Mouse (Mus musculus): Measurements from ENCODE around the gene Mef2d. TPM values are rescaled to one million over a fixed set of nuclear protein-coding genes. Genes with fewer than 3 reads are reported as not detected.
A peak's percentile ranks its signal among the peaks of the same experiment; 100 is the strongest.

Gene Mef2d
- polyA plus RNA-seq, 1 experiment: 119 TPM

- peaks cover 76% of the 10 kb centered on the region for H3K36me3 ChIP-seq (ENCODE audit: control insufficient read depth, insufficient read depth, low read length)
- H3K4me3 ChIP-seq (ENCODE audit: extremely low read depth, insufficient read depth, insufficient read length): no peak overlapping the region
- H3K4me1 ChIP-seq (ENCODE audit: control insufficient read depth, insufficient read depth, insufficient read length): no peaks in the 10 kb centered on the region
- DNase-seq (ENCODE audit: low read depth in 1 of 2, low spot score in 2 of 2): no peak
- H3K27ac ChIP-seq (ENCODE audit: insufficient read depth, low read length): no peak overlapping the region
- TF ChIP-seq CTCF (IDR thresholded peaks at IDR 0.05; ENCODE audit: extremely low read depth, insufficient read depth, insufficient read length, insufficient replicate concordance) (no peak), POLR2A (IDR thresholded peaks at IDR 0.05; ENCODE audit: low read depth, low read length) (no peak)
- WGBS: 85% methylated on average over 3 of the region's 3 CpGs
- no peaks in the 10 kb centered on the region for H3K27me3 ChIP-seq (ENCODE audit: control insufficient read depth, insufficient read depth, low read length)
Observed at GRCm38 (mm10) chr3:88163847-88164246, 21.7 kb downstream of the Mef2d start.

DNA sequence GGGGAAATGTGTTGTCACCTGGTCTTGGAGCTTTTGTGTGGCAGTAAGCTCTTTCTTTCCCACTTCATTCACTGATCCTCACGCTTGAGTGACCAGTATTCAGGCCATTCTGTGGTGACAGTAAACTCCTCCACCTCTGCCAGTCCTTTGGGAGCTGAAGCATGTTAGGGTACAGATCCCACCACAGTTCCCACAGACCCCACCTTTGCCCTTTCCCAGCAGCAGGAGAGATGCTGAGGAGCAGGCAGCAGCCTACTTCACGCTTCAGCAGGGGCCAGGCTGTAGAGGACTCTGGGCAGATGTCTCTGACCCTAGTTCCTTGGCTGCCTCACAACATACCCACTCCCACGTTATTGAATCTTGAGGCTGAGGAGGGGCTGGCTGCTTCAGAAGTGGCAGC is 22.1 kb downstream of the Mef2d start:
- Histone ChIP-seq H3K36me3 (ENCODE audit: control insufficient read depth, insufficient read depth, low read length) (peaks cover 74% of the 10 kb centered on the region), H3K4me1 (ENCODE audit: control insufficient read depth, insufficient read depth, insufficient read length) (no peaks in the 10 kb centered on the region), H3K27me3 (ENCODE audit: control insufficient read depth, insufficient read depth, low read length) (no peaks in the 10 kb centered on the region), H3K4me3 (ENCODE audit: extremely low read depth, insufficient read depth, insufficient read length) (no peak overlapping the region), H3K27ac (ENCODE audit: insufficient read depth, low read length) (no peak overlapping the region)
- DNase-seq (ENCODE audit: low read depth in 1 of 2, low spot score in 2 of 2): no peak
- 91% methylated on average over 3 of the region's 3 CpGs for whole genome bisulfite sequencing
- no peak for TF ChIP-seq POLR2A (IDR thresholded peaks at IDR 0.05; ENCODE audit: low read depth, low read length)
- no peak for TF ChIP-seq CTCF (IDR thresholded peaks at IDR 0.05; ENCODE audit: extremely low read depth, insufficient read depth, insufficient read length, insufficient replicate concordance)

DNA sequence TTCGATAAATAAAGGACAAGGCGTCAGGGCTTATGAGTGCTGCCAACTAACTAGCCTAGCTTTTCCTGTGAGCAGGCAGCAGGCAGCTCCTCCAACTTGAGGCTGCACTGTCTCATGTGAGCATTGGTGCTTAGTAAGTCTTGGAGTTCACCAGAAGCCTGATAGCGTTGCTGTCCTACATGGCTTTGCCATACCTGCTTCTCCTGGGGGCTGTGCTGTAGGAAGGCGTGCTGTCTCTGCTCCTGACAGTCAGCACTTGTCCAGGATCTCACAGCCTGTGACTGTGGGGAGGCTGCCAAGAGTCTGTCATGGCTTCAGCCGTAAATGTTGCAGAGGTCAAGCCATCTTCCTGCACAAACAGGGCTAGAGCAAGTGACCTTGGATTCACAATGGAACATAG is 23.9 kb downstream of the Mef2d start:
- H3K4me3 ChIP-seq (ENCODE audit: extremely low read depth, insufficient read depth, insufficient read length): no peak overlapping the region
- 88% methylated on average over 5 of the region's 5 CpGs for WGBS
- H3K4me1 ChIP-seq (ENCODE audit: control insufficient read depth, insufficient read depth, insufficient read length): no peaks in the 10 kb centered on the region
- no peak overlapping the region for H3K27ac ChIP-seq (ENCODE audit: insufficient read depth, low read length)
- peaks cover 72% of the 10 kb centered on the region for H3K36me3 ChIP-seq (ENCODE audit: control insufficient read depth, insufficient read depth, low read length)
- TF ChIP-seq POLR2A (IDR thresholded peaks at IDR 0.05; ENCODE audit: low read depth, low read length) (no peak), CTCF (IDR thresholded peaks at IDR 0.05; ENCODE audit: extremely low read depth, insufficient read depth, insufficient read length, insufficient replicate concordance) (no peak)
- DNase-seq (ENCODE audit: low read depth in 1 of 2, low spot score in 2 of 2): no peak
- H3K27me3 ChIP-seq (ENCODE audit: control insufficient read depth, insufficient read depth, low read length): no peaks in the 10 kb centered on the region

- TF ChIP-seq CTCF (IDR thresholded peaks at IDR 0.05; ENCODE audit: extremely low read depth, insufficient read depth, insufficient read length, insufficient replicate concordance) (no peak), POLR2A (IDR thresholded peaks at IDR 0.05; ENCODE audit: low read depth, low read length) (no peak)
- Histone ChIP-seq H3K27me3 (ENCODE audit: control insufficient read depth, insufficient read depth, low read length) (no peaks in the 10 kb centered on the region), H3K27ac (ENCODE audit: insufficient read depth, low read length) (no peak overlapping the region), H3K4me3 (ENCODE audit: extremely low read depth, insufficient read depth, insufficient read length) (no peak overlapping the region), H3K4me1 (ENCODE audit: control insufficient read depth, insufficient read depth, insufficient read length) (no peaks in the 10 kb centered on the region), H3K36me3 (ENCODE audit: control insufficient read depth, insufficient read depth, low read length) (peaks cover 45% of the 10 kb centered on the region)
- no peak for DNase-seq (ENCODE audit: low read depth in 1 of 2, low spot score in 2 of 2)
- WGBS: 83% methylated on average over 5 of the region's 5 CpGs
Observed at GRCm38 (mm10) chr3:88170361-88170760, 28.2 kb downstream of the Mef2d start.

- H3K27ac ChIP-seq (ENCODE audit: insufficient read depth, low read length): no peak overlapping the region
- DNase-seq (ENCODE audit: low read depth in 1 of 2, low spot score in 2 of 2): no peak
- H3K36me3 ChIP-seq (ENCODE audit: control insufficient read depth, insufficient read depth, low read length): peaks cover 34% of the 10 kb centered on the region
- TF ChIP-seq POLR2A (IDR thresholded peaks at IDR 0.05; ENCODE audit: low read depth, low read length) (no peak), CTCF (IDR thresholded peaks at IDR 0.05; ENCODE audit: extremely low read depth, insufficient read depth, insufficient read length, insufficient replicate concordance) (no peak)
- H3K4me3 ChIP-seq (ENCODE audit: extremely low read depth, insufficient read depth, insufficient read length): no peak overlapping the region
- 91% methylated on average over 3 of the region's 3 CpGs for WGBS
- H3K27me3 ChIP-seq (ENCODE audit: control insufficient read depth, insufficient read depth, low read length): no peaks in the 10 kb centered on the region
- 0 out of 2 replicates have a peak, but pooled peaks cover 2% of the 10 kb centered on the region for H3K4me1 ChIP-seq (ENCODE audit: control insufficient read depth, insufficient read depth, insufficient read length)
Observed at GRCm38 (mm10) chr3:88172440-88172839, 30.3 kb downstream of the Mef2d start.

- DNase-seq (ENCODE audit: low read depth in 1 of 2, low spot score in 2 of 2): peak in 1 of 2 experiments; percentile 65
- TF ChIP-seq CTCF (IDR thresholded peaks at IDR 0.05; ENCODE audit: extremely low read depth, insufficient read depth, insufficient read length, insufficient replicate concordance) (peak; percentile 82; the same call in 1 of the 2 replicates), POLR2A (IDR thresholded peaks at IDR 0.05; ENCODE audit: low read depth, low read length) (no peak)
- H3K4me3 ChIP-seq (ENCODE audit: extremely low read depth, insufficient read depth, insufficient read length): no peak overlapping the region
- peaks cover 25% of the 10 kb centered on the region for H3K36me3 ChIP-seq (ENCODE audit: control insufficient read depth, insufficient read depth, low read length)
- no peaks in the 10 kb centered on the region for H3K27me3 ChIP-seq (ENCODE audit: control insufficient read depth, insufficient read depth, low read length)
- WGBS: 69% methylated on average over 3 of the region's 3 CpGs
- H3K4me1 ChIP-seq (ENCODE audit: control insufficient read depth, insufficient read depth, insufficient read length): 0 out of 2 replicates have a peak, but pooled peaks cover 2% of the 10 kb centered on the region
- no peak overlapping the region for H3K27ac ChIP-seq (ENCODE audit: insufficient read depth, low read length)
Observed at GRCm38 (mm10) chr3:88173375-88173774, 31.2 kb downstream of the Mef2d start.

GRCm38 (mm10) chr3:88174894-88175293 is 32.7 kb downstream of the Mef2d start:
- 79% methylated on average over 2 of the region's 2 CpGs for WGBS
- H3K36me3 ChIP-seq (ENCODE audit: control insufficient read depth, insufficient read depth, low read length): peaks cover 16% of the 10 kb centered on the region
- DNase-seq (ENCODE audit: low read depth in 1 of 2, low spot score in 2 of 2): no peak
- no peak overlapping the region for H3K4me3 ChIP-seq (ENCODE audit: extremely low read depth, insufficient read depth, insufficient read length)
- H3K4me1 ChIP-seq (ENCODE audit: control insufficient read depth, insufficient read depth, insufficient read length): 0 out of 2 replicates have a peak, but pooled peaks cover 2% of the 10 kb centered on the region
- TF ChIP-seq CTCF (IDR thresholded peaks at IDR 0.05; ENCODE audit: extremely low read depth, insufficient read depth, insufficient read length, insufficient replicate concordance) (no peak), POLR2A (IDR thresholded peaks at IDR 0.05; ENCODE audit: low read depth, low read length) (no peak)
- no peaks in the 10 kb centered on the region for H3K27me3 ChIP-seq (ENCODE audit: control insufficient read depth, insufficient read depth, low read length)
- H3K27ac ChIP-seq (ENCODE audit: insufficient read depth, low read length): no peak overlapping the region

Measured in spleen, adult 2 months (tissue).